Mouse (Mus musculus) hindbrain, embryonic 13.5 days (tissue): ENCODE measurements at regions not wholly inside any gene's neighbourhood (a gene's known extent, or its start where the extent isn't known, plus 50 kb on each side); places are given as distances from the start of the nearest gene placed in this dataset.

Source experiments
- ATAC-seq: fragments of 200-750 bp; cut with Nextera tagmentation; 2 replicates; pipeline ENCODE4 v1.8.0; 2017; ENCODE audit warnings: moderate TSS enrichment; ENCODE audit not compliant: low FRiP score
- H3K27ac ChIP-seq: fragments of 300-500 bp; sonication (generic); 2 replicates; pipeline ENCODE4 v1.5.1; 2015; ENCODE audit warnings: inconsistent platforms, mild to moderate bottlenecking, moderate library complexity
- H3K27me3 ChIP-seq: fragments of 300-500 bp; sonication (generic); 2 replicates; pipeline ENCODE4 v1.6.1; 2015; ENCODE audit warnings: mild to moderate bottlenecking, inconsistent platforms
- H3K36me3 ChIP-seq: fragments of 300-500 bp; sonication (generic); 2 replicates; pipeline ENCODE4 v1.6.1; 2015; ENCODE audit warnings: mild to moderate bottlenecking, inconsistent platforms
- H3K4me1 ChIP-seq: fragments of 300-500 bp; sonication (generic); replicated peaks from 2 replicates; pipeline ENCODE4 v1.6.1; 2015; ENCODE audit warnings: inconsistent platforms
- H3K4me2 ChIP-seq: fragments of 300-500 bp; sonication (generic); 2 replicates; pipeline ENCODE4 v1.6.1; 2015; ENCODE audit warnings: inconsistent platforms, mild to moderate bottlenecking, moderate library complexity
- H3K4me3 ChIP-seq: fragments of 300-500 bp; sonication (generic); 2 replicates; pipeline ENCODE4 v1.5.1; 2015; ENCODE audit warnings: mild to moderate bottlenecking, inconsistent platforms
- H3K9ac ChIP-seq: fragments of 300-500 bp; sonication (generic); 2 replicates; pipeline ENCODE4 v1.6.1; 2015; ENCODE audit warnings: mild to moderate bottlenecking, inconsistent platforms
- H3K9me3 ChIP-seq: fragments of 300-500 bp; sonication (generic); 2 replicates; pipeline ENCODE4 v1.6.1; 2016; ENCODE audit warnings: inconsistent platforms
- WGBS: fragments of 180-500 bp; shearing (Covaris S2); methylation state at CpG from one replicate; pipeline ENCODE4 v1.1.7; 2015; 5-methylcytosine and 5-hydroxymethylcytosine counted together

GRCm38 (mm10) chrX:89574913-89575312 is 165.4 kb upstream of the Pet2 start:
- Histone ChIP-seq H3K4me1 (no peaks in the 10 kb centered on the region), H3K9ac (no peak overlapping the region), H3K27me3 (no peaks in the 10 kb centered on the region), H3K4me2 (no peak overlapping the region), H3K9me3 (no peaks in the 10 kb centered on the region), H3K4me3 (no peak overlapping the region), H3K27ac (no peak overlapping the region), H3K36me3 (no peaks in the 10 kb centered on the region)
- 33% methylated on average over 1 of the region's 1 CpGs for WGBS
- peak; percentile 73; the same call in 1 of the 2 replicates for ATAC-seq

DNA sequence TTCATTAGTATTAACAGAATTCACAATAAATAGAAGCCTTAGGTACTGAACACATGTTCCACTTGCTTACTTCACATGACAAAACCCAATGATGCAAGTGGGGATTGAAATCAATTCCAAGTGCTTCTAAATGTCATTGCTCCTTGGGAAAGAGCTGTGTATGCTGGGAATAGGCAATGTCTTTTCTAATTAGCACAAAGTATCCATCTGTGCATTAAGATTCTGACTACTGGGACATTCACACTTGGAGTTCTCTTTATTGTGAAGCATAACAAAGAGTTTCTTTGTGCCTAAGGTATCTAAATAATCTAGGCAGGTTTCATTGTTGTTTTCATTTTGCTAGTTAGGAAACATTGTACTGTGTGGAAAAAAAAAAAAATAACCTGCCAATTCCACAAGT is 149.8 kb upstream of the Pet2 start:
- no peak overlapping the region for H3K4me3 ChIP-seq
- H3K36me3 ChIP-seq = no peaks in the 10 kb centered on the region
- H3K4me1 ChIP-seq = no peaks in the 10 kb centered on the region
- ATAC-seq = no peak
- no peaks in the 10 kb centered on the region for H3K9me3 ChIP-seq
- H3K9ac ChIP-seq = no peak overlapping the region
- no peak overlapping the region for H3K4me2 ChIP-seq
- H3K27ac ChIP-seq = no peak overlapping the region
- no peaks in the 10 kb centered on the region for H3K27me3 ChIP-seq
